Mouse (Mus musculus): ENCODE measurements around the gene Rbm20. TPM values are rescaled to one million over a fixed set of nuclear protein-coding genes. Genes with fewer than 3 reads are reported as not detected.

Rbm20 gene
- polyA plus RNA-seq, 1 experiment from 2014 or later = 52.0 TPM

- Histone ChIP-seq H3K9ac (ENCODE audit: low read length) (no peak overlapping the region), H3K4me1 (ENCODE audit: control insufficient read depth in 2 of 2, insufficient read depth in 2 of 2, low read length in 2 of 2) (peaks cover 12 to 33% of the 10 kb centered on the region in 2 experiments), H3K27ac (replicated peaks in 1 of 2; ENCODE audit: control insufficient read depth in 1 of 2, insufficient read depth in 1 of 2, low read depth in 2 of 2, low read length in 2 of 2) (peak overlapping the region in 1 of 2 experiments; percentile 25; a peak in 1 of 4 replicates), H3K36me3 (ENCODE audit: control insufficient read depth, insufficient read depth, low read length) (0 out of 2 replicates have a peak, but pooled peaks cover 6% of the 10 kb centered on the region), H3K4me2 (ENCODE audit: low read length) (no peak overlapping the region), H3K27me3 (ENCODE audit: control insufficient read depth, insufficient read depth, low read length) (no peaks in the 10 kb centered on the region), H3K9me3 (ENCODE audit: control insufficient read depth, low read length) (no peaks in the 10 kb centered on the region), H3K4me3 (ENCODE audit: control insufficient read depth in 1 of 2, insufficient read depth in 1 of 2, low read depth in 1 of 2, low read length in 2 of 2) (no peak overlapping the region)
- ATAC-seq (ENCODE audit: insufficient number of reproducible peaks, insufficient read depth, low FRiP score, low read depth) = no peak
- WGBS = 70% methylated on average over 10 of the region's 10 CpGs
Measured at GRCm38 (mm10) chr19:53690816-53691215, 13.7 kb downstream of the Rbm20 start.

GRCm38 (mm10) chr19:53694020-53694419, 16.9 kb downstream of the Rbm20 start:
- Histone ChIP-seq H3K36me3 (ENCODE audit: control insufficient read depth, insufficient read depth, low read length) (0 out of 2 replicates have a peak, but pooled peaks cover under 1% of the 10 kb centered on the region), H3K4me3 (ENCODE audit: control insufficient read depth in 1 of 2, insufficient read depth in 1 of 2, low read depth in 1 of 2, low read length in 2 of 2) (no peak overlapping the region), H3K9me3 (ENCODE audit: control insufficient read depth, low read length) (no peaks in the 10 kb centered on the region), H3K4me1 (ENCODE audit: control insufficient read depth in 2 of 2, insufficient read depth in 2 of 2, low read length in 2 of 2) (peaks cover 24 to 37% of the 10 kb centered on the region in 2 experiments), H3K27ac (replicated peaks in 1 of 2; ENCODE audit: control insufficient read depth in 1 of 2, insufficient read depth in 1 of 2, low read depth in 2 of 2, low read length in 2 of 2) (peak overlapping the region; percentile 19 to 52; a peak in 1 of 4 replicates), H3K27me3 (ENCODE audit: control insufficient read depth, insufficient read depth, low read length) (no peaks in the 10 kb centered on the region), H3K4me2 (ENCODE audit: low read length) (no peak overlapping the region), H3K9ac (ENCODE audit: low read length) (no peak overlapping the region)
- 3% methylated on average over 1 of the region's 1 CpGs for WGBS
- no peak for ATAC-seq (ENCODE audit: insufficient number of reproducible peaks, insufficient read depth, low FRiP score, low read depth)

- ATAC-seq (ENCODE audit: insufficient number of reproducible peaks, insufficient read depth, low FRiP score, low read depth) = no peak
- Histone ChIP-seq H3K9me3 (ENCODE audit: control insufficient read depth, low read length) (no peaks in the 10 kb centered on the region), H3K9ac (ENCODE audit: low read length) (peak overlapping the region; percentile 76; the same call in 1 of the 2 replicates), H3K36me3 (ENCODE audit: control insufficient read depth, insufficient read depth, low read length) (no peaks in the 10 kb centered on the region), H3K4me3 (ENCODE audit: control insufficient read depth in 1 of 2, insufficient read depth in 1 of 2, low read depth in 1 of 2, low read length in 2 of 2) (no peak overlapping the region), H3K4me2 (ENCODE audit: low read length) (peak overlapping the region; percentile 65; the same call in 1 of the 2 replicates), H3K4me1 (ENCODE audit: control insufficient read depth in 2 of 2, insufficient read depth in 2 of 2, low read length in 2 of 2) (peaks cover 27 to 47% of the 10 kb centered on the region in 2 experiments), H3K27ac (replicated peaks in 1 of 2; ENCODE audit: control insufficient read depth in 1 of 2, insufficient read depth in 1 of 2, low read depth in 2 of 2, low read length in 2 of 2) (peak overlapping the region; percentile 97 to 99), H3K27me3 (ENCODE audit: control insufficient read depth, insufficient read depth, low read length) (no peaks in the 10 kb centered on the region)
- WGBS = 57% methylated on average over 6 of the region's 6 CpGs
Measured at GRCm38 (mm10) chr19:53696079-53696478, 19.0 kb downstream of the Rbm20 start.

- 88% methylated on average over 3 of the region's 3 CpGs for WGBS
- no peaks in the 10 kb centered on the region for H3K36me3 ChIP-seq (ENCODE audit: control insufficient read depth, insufficient read depth, low read length)
- H3K9me3 ChIP-seq (ENCODE audit: control insufficient read depth, low read length) = no peaks in the 10 kb centered on the region
- H3K4me2 ChIP-seq (ENCODE audit: low read length) = peak overlapping the region; percentile 65
- peaks cover 29 to 52% of the 10 kb centered on the region in 2 experiments for H3K4me1 ChIP-seq (ENCODE audit: control insufficient read depth in 2 of 2, insufficient read depth in 2 of 2, low read length in 2 of 2)
- ATAC-seq (ENCODE audit: insufficient number of reproducible peaks, insufficient read depth, low FRiP score, low read depth) = no peak
- H3K4me3 ChIP-seq (ENCODE audit: control insufficient read depth in 1 of 2, insufficient read depth in 1 of 2, low read depth in 1 of 2, low read length in 2 of 2) = no peak overlapping the region
- peak overlapping the region; percentile 97 to 99 for H3K27ac ChIP-seq (replicated peaks in 1 of 2; ENCODE audit: control insufficient read depth in 1 of 2, insufficient read depth in 1 of 2, low read depth in 2 of 2, low read length in 2 of 2)
- no peaks in the 10 kb centered on the region for H3K27me3 ChIP-seq (ENCODE audit: control insufficient read depth, insufficient read depth, low read length)
- peak overlapping the region; percentile 76 for H3K9ac ChIP-seq (ENCODE audit: low read length)
Measured at GRCm38 (mm10) chr19:53696655-53697054, 19.5 kb downstream of the Rbm20 start.

- H3K4me2 ChIP-seq (ENCODE audit: low read length) = peak overlapping the region; percentile 65
- H3K9me3 ChIP-seq (ENCODE audit: control insufficient read depth, low read length) = no peaks in the 10 kb centered on the region
- H3K4me3 ChIP-seq (ENCODE audit: control insufficient read depth in 1 of 2, insufficient read depth in 1 of 2, low read depth in 1 of 2, low read length in 2 of 2) = peak overlapping the region; percentile 23 to 24
- H3K27me3 ChIP-seq (ENCODE audit: control insufficient read depth, insufficient read depth, low read length) = no peaks in the 10 kb centered on the region
- peak; percentile 60 for ATAC-seq (ENCODE audit: insufficient number of reproducible peaks, insufficient read depth, low FRiP score, low read depth)
- 20% methylated on average over 24 of the region's 24 CpGs for WGBS
- H3K36me3 ChIP-seq (ENCODE audit: control insufficient read depth, insufficient read depth, low read length) = no peaks in the 10 kb centered on the region
- peak overlapping the region; percentile 97 to 99 for H3K27ac ChIP-seq (replicated peaks in 1 of 2; ENCODE audit: control insufficient read depth in 1 of 2, insufficient read depth in 1 of 2, low read depth in 2 of 2, low read length in 2 of 2)
- peak overlapping the region; percentile 76 for H3K9ac ChIP-seq (ENCODE audit: low read length)
- H3K4me1 ChIP-seq (ENCODE audit: control insufficient read depth in 2 of 2, insufficient read depth in 2 of 2, low read length in 2 of 2) = peaks cover 31 to 52% of the 10 kb centered on the region in 2 experiments
Measured at GRCm38 (mm10) chr19:53697376-53698126, 20.4 kb downstream of the Rbm20 start.

GRCm38 (mm10) chr19:53699671-53700070, 22.6 kb downstream of the Rbm20 start:
- peak overlapping the region; percentile 31 for H3K4me2 ChIP-seq (ENCODE audit: low read length)
- H3K9ac ChIP-seq (ENCODE audit: low read length) = peak overlapping the region; percentile 51
- no peaks in the 10 kb centered on the region for H3K9me3 ChIP-seq (ENCODE audit: control insufficient read depth, low read length)
- no peaks in the 10 kb centered on the region for H3K27me3 ChIP-seq (ENCODE audit: control insufficient read depth, insufficient read depth, low read length)
- H3K27ac ChIP-seq (replicated peaks in 1 of 2; ENCODE audit: control insufficient read depth in 1 of 2, insufficient read depth in 1 of 2, low read depth in 2 of 2, low read length in 2 of 2) = peak overlapping the region; percentile 49 to 97; a peak in 3 of 4 replicates
- 16% methylated on average over 7 of the region's 7 CpGs for WGBS
- H3K36me3 ChIP-seq (ENCODE audit: control insufficient read depth, insufficient read depth, low read length) = no peaks in the 10 kb centered on the region
- H3K4me3 ChIP-seq (ENCODE audit: control insufficient read depth in 1 of 2, insufficient read depth in 1 of 2, low read depth in 1 of 2, low read length in 2 of 2) = no peak overlapping the region
- H3K4me1 ChIP-seq (ENCODE audit: control insufficient read depth in 2 of 2, insufficient read depth in 2 of 2, low read length in 2 of 2) = peaks cover 32 to 59% of the 10 kb centered on the region in 2 experiments
- no peak for ATAC-seq (ENCODE audit: insufficient number of reproducible peaks, insufficient read depth, low FRiP score, low read depth)

GRCm38 (mm10) chr19:53701434-53701833, 24.3 kb downstream of the Rbm20 start:
- Histone ChIP-seq H3K4me3 (ENCODE audit: control insufficient read depth in 1 of 2, insufficient read depth in 1 of 2, low read depth in 1 of 2, low read length in 2 of 2) (no peak overlapping the region), H3K9me3 (ENCODE audit: control insufficient read depth, low read length) (no peaks in the 10 kb centered on the region), H3K4me1 (ENCODE audit: control insufficient read depth in 2 of 2, insufficient read depth in 2 of 2, low read length in 2 of 2) (peaks cover 29 to 55% of the 10 kb centered on the region in 2 experiments), H3K27ac (replicated peaks in 1 of 2; ENCODE audit: control insufficient read depth in 1 of 2, insufficient read depth in 1 of 2, low read depth in 2 of 2, low read length in 2 of 2) (no peak overlapping the region), H3K4me2 (ENCODE audit: low read length) (no peak overlapping the region), H3K9ac (ENCODE audit: low read length) (no peak overlapping the region), H3K27me3 (ENCODE audit: control insufficient read depth, insufficient read depth, low read length) (no peaks in the 10 kb centered on the region), H3K36me3 (ENCODE audit: control insufficient read depth, insufficient read depth, low read length) (no peaks in the 10 kb centered on the region)
- 84% methylated on average over 9 of the region's 9 CpGs for WGBS
- no peak for ATAC-seq (ENCODE audit: insufficient number of reproducible peaks, insufficient read depth, low FRiP score, low read depth)

Measured in heart, embryonic 14.5 days (tissue).